26 mouse cellular contexts compared by ENCODE assay signal in the genomic region with DNA sequence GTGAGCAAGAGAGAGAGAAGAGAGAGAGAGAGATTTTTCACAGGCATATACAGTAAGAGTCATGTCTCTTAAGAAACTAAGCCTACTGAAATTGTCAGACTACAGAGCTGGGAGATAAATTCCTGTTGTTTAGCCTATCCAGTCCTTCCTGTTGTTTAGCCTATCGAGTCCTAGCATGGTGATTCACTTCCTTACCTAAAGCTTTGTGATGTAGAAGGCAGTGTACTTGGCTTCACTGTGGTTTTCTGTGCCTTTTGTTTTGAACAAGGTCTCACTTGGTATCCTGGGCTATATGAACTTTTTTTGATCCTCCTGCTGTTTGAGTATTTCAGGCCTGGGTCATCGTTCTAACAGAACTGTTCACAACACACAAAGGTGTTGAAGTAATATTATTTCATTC.
"Had no signal": no experiment of that assay in that cellular context is flagged by ENCODE, and none has a peak within 500 bp of the region (broad histone marks: within the 10 kb centered on the region; RNA-seq: fewer than 3 reads in every experiment).

No protein-coding gene starts in this region.

- H3K27me3 ChIP-seq: hindbrain, embryonic 12.5 days; limb, embryonic 12.5 days; liver, embryonic 13.5 days; liver, embryonic 15.5 days had no signal

- H3K4me2 ChIP-seq: heart, embryonic 11.5 days; heart, embryonic 13.5 days; heart, embryonic 15.5 days; hindbrain, embryonic 12.5 days; hindbrain, embryonic 14.5 days; limb, embryonic 12.5 days; liver, embryonic 11.5 days; liver, embryonic 13.5 days; liver, embryonic 15.5 days had no signal

- H3K9ac ChIP-seq: heart, embryonic 13.5 days; heart, embryonic 15.5 days; hindbrain, embryonic 12.5 days; hindbrain, embryonic 14.5 days; limb, embryonic 12.5 days; liver, embryonic 13.5 days; liver, embryonic 15.5 days; liver, postnatal 0 days had no signal

- H3K4me3 ChIP-seq: heart, embryonic 13.5 days; heart, embryonic 15.5 days; hindbrain, embryonic 12.5 days; layer of hippocampus, adult 2 months; limb, embryonic 10.5 days; limb, embryonic 12.5 days; liver, embryonic 13.5 days; liver, embryonic 15.5 days had no signal

- H3K27ac ChIP-seq: heart, embryonic 13.5 days; heart, embryonic 15.5 days; hindbrain, embryonic 12.5 days; hindbrain, embryonic 14.5 days; layer of hippocampus, adult 2 months; limb, embryonic 10.5 days; limb, embryonic 12.5 days; liver, embryonic 13.5 days; liver, embryonic 15.5 days had no signal

- H3K4me1 ChIP-seq: liver, embryonic 13.5 days; liver, embryonic 15.5 days had no signal

- ATAC-seq: hindbrain, embryonic 16.5 days; inflammation-experienced regulatory T-cells, adult 6 months; intestine, postnatal 0 days; liver, postnatal 0 days had no signal

- DNase-seq: gastrocnemius, postnatal 10 days; gastrocnemius, postnatal 25 days; heart, adult 18-20 months; heart, postnatal 14 days; heart, postnatal 36 days; kidney, adult 18-20 months; kidney, adult 8-10 months; kidney, postnatal 10 days; kidney, postnatal 25 days; kidney, postnatal 4 days; liver; liver, embryonic 13.5 days; liver, postnatal 0 days had no signal

- H3K36me3 ChIP-seq: heart, embryonic 13.5 days; heart, embryonic 15.5 days; hindbrain, embryonic 12.5 days; limb, embryonic 10.5 days; limb, embryonic 12.5 days; liver, embryonic 13.5 days; liver, embryonic 15.5 days had no signal

- H3K9me3 ChIP-seq: heart, embryonic 13.5 days; heart, embryonic 15.5 days; hindbrain, embryonic 12.5 days; limb, embryonic 10.5 days; limb, embryonic 12.5 days; liver, embryonic 13.5 days; liver, embryonic 15.5 days had no signal
